Mouse (Mus musculus) spleen, adult 2 months (tissue): Measurements from ENCODE around the gene Cops7a.

ENCODE experiments used
- CTCF ChIP-seq: fragments of 200-500 bp; IDR thresholded peaks from 2 replicates; pipeline ENCODE4 v1.5.1; 2011; ENCODE audit warnings: mild to moderate bottlenecking, inconsistent platforms; ENCODE audit not compliant: insufficient read depth, insufficient read length, insufficient replicate concordance; ENCODE audit errors: extremely low read depth
- POLR2A ChIP-seq: fragments of 200-500 bp; IDR thresholded peaks from 2 replicates; pipeline ENCODE4 v1.6.1; 2011; ENCODE audit warnings: low read depth, low read length, inconsistent platforms

DNA sequence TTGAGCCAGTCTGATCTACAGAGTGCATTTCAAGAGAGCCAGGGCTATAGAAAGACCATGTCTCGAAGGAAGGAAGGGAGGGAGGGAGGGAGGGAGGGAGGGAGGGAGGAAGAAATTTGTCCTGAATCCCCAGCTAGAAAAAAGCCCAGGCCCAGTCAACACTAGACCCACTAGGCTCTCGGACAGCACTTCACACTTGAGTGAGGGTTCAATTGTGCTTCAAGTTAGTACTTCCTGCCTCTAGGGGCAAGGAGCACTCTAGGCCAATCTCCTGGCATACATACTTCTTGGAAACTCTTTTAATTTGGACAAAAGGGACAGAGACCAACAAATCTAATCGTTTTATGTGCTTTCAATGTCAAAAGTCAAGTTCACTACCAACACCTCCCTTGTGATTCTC lies 7.2 kb downstream of the Cops7a start:
- TF ChIP-seq POLR2A (no peak), CTCF (no peak)
